Mouse (Mus musculus): Measurements from ENCODE around the gene Mymx. TPM values are rescaled to one million over a fixed set of nuclear protein-coding genes. Genes with fewer than 3 reads are reported as not detected.

The Mymx gene
- polyA plus RNA-seq, 1 experiment from 2014 or later: 4.8 TPM

- Histone ChIP-seq H3K27ac (ENCODE audit: low read depth, low read length) (no peak overlapping the region), H3K4me3 (ENCODE audit: low read depth, low read length) (no peak overlapping the region), H3K4me1 (ENCODE audit: control insufficient read depth, insufficient read depth, low read length) (peaks cover 9% of the 10 kb centered on the region; the same call in 1 of the 2 replicates), H3K27me3 (ENCODE audit: control insufficient read depth, insufficient read depth, low read length) (no peaks in the 10 kb centered on the region), H3K9ac (ENCODE audit: low read length) (no peak overlapping the region), H3K4me2 (ENCODE audit: low read depth) (no peak overlapping the region), H3K36me3 (ENCODE audit: control insufficient read depth, insufficient read depth, low read length) (no peaks in the 10 kb centered on the region), H3K9me3 (ENCODE audit: control insufficient read depth, low read length) (no peaks in the 10 kb centered on the region)
- DNase-seq (ENCODE audit: low spot score): no peak
- no peak for ATAC-seq (ENCODE audit: insufficient read depth, low FRiP score, low TSS enrichment)
- WGBS: 91% methylated on average over 6 of the region's 6 CpGs
Measured at GRCm38 (mm10) chr17:45617655-45618054, 15.8 kb upstream of the Mymx start.

DNA sequence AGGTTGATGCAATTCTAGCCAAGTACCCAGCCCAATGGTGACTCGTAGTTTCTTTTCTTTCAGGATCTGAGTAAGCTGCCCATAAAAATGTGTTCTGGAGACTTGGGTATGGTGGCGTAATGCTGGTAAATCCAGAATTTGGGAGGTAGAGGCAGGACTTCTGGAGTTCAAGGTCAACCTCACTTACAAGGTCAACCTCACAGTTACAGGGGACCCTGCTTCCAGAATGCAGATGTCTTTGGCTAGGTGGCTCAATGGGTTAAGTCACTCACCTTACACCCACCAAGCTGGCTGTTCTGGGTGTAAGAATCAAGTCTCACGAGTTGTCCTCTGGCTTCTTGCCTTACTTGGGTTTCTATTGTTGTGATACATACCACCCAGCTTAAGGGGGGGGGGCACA lies 14.8 kb upstream of the Mymx start:
- WGBS: 88% methylated on average over 3 of the region's 3 CpGs
- Histone ChIP-seq H3K27ac (ENCODE audit: low read depth, low read length) (no peak overlapping the region), H3K36me3 (ENCODE audit: control insufficient read depth, insufficient read depth, low read length) (no peaks in the 10 kb centered on the region), H3K27me3 (ENCODE audit: control insufficient read depth, insufficient read depth, low read length) (no peaks in the 10 kb centered on the region), H3K9me3 (ENCODE audit: control insufficient read depth, low read length) (no peaks in the 10 kb centered on the region), H3K4me3 (ENCODE audit: low read depth, low read length) (no peak overlapping the region), H3K4me1 (ENCODE audit: control insufficient read depth, insufficient read depth, low read length) (peaks cover 9% of the 10 kb centered on the region; the same call in 1 of the 2 replicates), H3K9ac (ENCODE audit: low read length) (no peak overlapping the region), H3K4me2 (ENCODE audit: low read depth) (no peak overlapping the region)
- DNase-seq (ENCODE audit: low spot score): no peak
- no peak for ATAC-seq (ENCODE audit: insufficient read depth, low FRiP score, low TSS enrichment)

DNA sequence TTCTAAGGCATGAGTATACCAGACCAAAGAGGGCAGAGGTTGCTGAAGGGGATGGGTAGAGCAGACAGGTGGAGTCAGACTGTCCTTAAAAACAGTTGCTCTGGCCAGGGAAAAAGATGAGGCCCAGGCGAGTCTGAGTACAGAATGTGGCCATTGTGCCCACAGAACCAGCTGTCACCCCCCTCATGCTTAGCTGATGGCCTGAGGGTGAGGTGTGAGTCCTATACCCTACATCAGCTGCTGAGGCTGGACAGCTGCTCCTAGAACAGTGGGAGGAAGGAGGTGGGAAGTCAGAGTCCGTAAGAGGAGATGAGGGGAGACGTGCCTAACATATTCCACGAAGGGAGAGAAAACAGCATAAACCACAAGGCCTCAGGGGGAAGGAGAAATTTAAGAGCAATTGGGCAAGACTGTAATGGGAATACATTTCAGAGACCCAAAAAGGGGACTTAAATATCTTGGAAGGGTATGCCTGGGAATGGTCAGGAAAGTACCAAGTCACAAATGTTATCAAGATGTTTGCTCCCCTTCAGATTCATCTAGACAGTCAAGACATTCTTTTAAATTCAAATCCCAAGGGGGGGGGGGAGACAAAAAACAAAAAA lies 14.2 kb upstream of the Mymx start:
- 67% methylated on average over 4 of the region's 4 CpGs for WGBS
- H3K27ac ChIP-seq (ENCODE audit: low read depth, low read length): no peak overlapping the region
- no peak for DNase-seq (ENCODE audit: low spot score)
- no peak overlapping the region for H3K9ac ChIP-seq (ENCODE audit: low read length)
- H3K36me3 ChIP-seq (ENCODE audit: control insufficient read depth, insufficient read depth, low read length): no peaks in the 10 kb centered on the region
- ATAC-seq (ENCODE audit: insufficient read depth, low FRiP score, low TSS enrichment): no peak
- H3K9me3 ChIP-seq (ENCODE audit: control insufficient read depth, low read length): no peaks in the 10 kb centered on the region
- H3K4me1 ChIP-seq (ENCODE audit: control insufficient read depth, insufficient read depth, low read length): peaks cover 9% of the 10 kb centered on the region; the same call in 1 of the 2 replicates
- no peak overlapping the region for H3K4me3 ChIP-seq (ENCODE audit: low read depth, low read length)
- no peaks in the 10 kb centered on the region for H3K27me3 ChIP-seq (ENCODE audit: control insufficient read depth, insufficient read depth, low read length)
- H3K4me2 ChIP-seq (ENCODE audit: low read depth): no peak overlapping the region

DNA sequence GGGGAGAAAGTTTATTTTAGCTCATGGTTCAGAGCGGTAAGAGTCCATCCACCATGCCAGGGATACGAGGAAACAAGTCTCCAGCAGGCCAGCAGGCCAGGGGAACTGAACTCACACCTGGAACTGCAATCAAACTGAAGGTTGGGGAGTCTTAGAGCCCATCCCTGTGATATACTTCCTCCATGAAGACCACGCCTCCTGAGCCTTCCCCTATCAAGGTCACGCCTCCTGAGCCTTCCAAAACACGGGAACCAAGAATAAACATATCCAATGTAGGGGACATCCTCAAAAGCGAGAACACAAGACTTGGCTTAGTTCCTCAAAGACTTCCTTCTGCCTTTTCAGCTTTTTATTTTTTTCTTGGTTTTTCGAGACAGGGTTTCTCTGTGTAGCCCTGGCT lies 11.0 kb upstream of the Mymx start:
- DNase-seq (ENCODE audit: low spot score) (no peak), ATAC-seq (ENCODE audit: insufficient read depth, low FRiP score, low TSS enrichment) (no peak)
- WGBS: 87% methylated on average over 7 of the region's 7 CpGs
- Histone ChIP-seq H3K9ac (ENCODE audit: low read length) (no peak overlapping the region), H3K36me3 (ENCODE audit: control insufficient read depth, insufficient read depth, low read length) (no peaks in the 10 kb centered on the region), H3K9me3 (ENCODE audit: control insufficient read depth, low read length) (no peaks in the 10 kb centered on the region), H3K4me3 (ENCODE audit: low read depth, low read length) (no peak overlapping the region), H3K27me3 (ENCODE audit: control insufficient read depth, insufficient read depth, low read length) (no peaks in the 10 kb centered on the region), H3K27ac (ENCODE audit: low read depth, low read length) (no peak overlapping the region), H3K4me1 (ENCODE audit: control insufficient read depth, insufficient read depth, low read length) (no peaks in the 10 kb centered on the region), H3K4me2 (ENCODE audit: low read depth) (no peak overlapping the region)

GRCm38 (mm10) chr17:45612008-45612407 lies 10.1 kb upstream of the Mymx start:
- no peak for DNase-seq (ENCODE audit: low spot score)
- Histone ChIP-seq H3K27ac (ENCODE audit: low read depth, low read length) (no peak overlapping the region), H3K4me3 (ENCODE audit: low read depth, low read length) (no peak overlapping the region), H3K4me2 (ENCODE audit: low read depth) (no peak overlapping the region), H3K9ac (ENCODE audit: low read length) (no peak overlapping the region), H3K27me3 (ENCODE audit: control insufficient read depth, insufficient read depth, low read length) (no peaks in the 10 kb centered on the region), H3K36me3 (ENCODE audit: control insufficient read depth, insufficient read depth, low read length) (no peaks in the 10 kb centered on the region), H3K4me1 (ENCODE audit: control insufficient read depth, insufficient read depth, low read length) (no peaks in the 10 kb centered on the region), H3K9me3 (ENCODE audit: control insufficient read depth, low read length) (no peaks in the 10 kb centered on the region)
- WGBS: 84% methylated on average over 8 of the region's 8 CpGs
- ATAC-seq (ENCODE audit: insufficient read depth, low FRiP score, low TSS enrichment): no peak

- Histone ChIP-seq H3K9me3 (ENCODE audit: control insufficient read depth, low read length) (no peaks in the 10 kb centered on the region), H3K4me3 (ENCODE audit: low read depth, low read length) (no peak overlapping the region), H3K36me3 (ENCODE audit: control insufficient read depth, insufficient read depth, low read length) (no peaks in the 10 kb centered on the region), H3K9ac (ENCODE audit: low read length) (no peak overlapping the region), H3K4me1 (ENCODE audit: control insufficient read depth, insufficient read depth, low read length) (no peaks in the 10 kb centered on the region), H3K27me3 (ENCODE audit: control insufficient read depth, insufficient read depth, low read length) (no peaks in the 10 kb centered on the region), H3K27ac (ENCODE audit: low read depth, low read length) (no peak overlapping the region), H3K4me2 (ENCODE audit: low read depth) (no peak overlapping the region)
- DNase-seq (ENCODE audit: low spot score): no peak
- ATAC-seq (ENCODE audit: insufficient read depth, low FRiP score, low TSS enrichment): no peak
- WGBS: 48% methylated on average over 5 of the region's 5 CpGs
Measured at GRCm38 (mm10) chr17:45610144-45610866, 8.4 kb upstream of the Mymx start.

- Histone ChIP-seq H3K4me1 (ENCODE audit: control insufficient read depth, insufficient read depth, low read length) (no peaks in the 10 kb centered on the region), H3K4me3 (ENCODE audit: low read depth, low read length) (no peak overlapping the region), H3K27ac (ENCODE audit: low read depth, low read length) (no peak overlapping the region), H3K9me3 (ENCODE audit: control insufficient read depth, low read length) (no peaks in the 10 kb centered on the region), H3K36me3 (ENCODE audit: control insufficient read depth, insufficient read depth, low read length) (no peaks in the 10 kb centered on the region), H3K4me2 (ENCODE audit: low read depth) (no peak overlapping the region), H3K9ac (ENCODE audit: low read length) (no peak overlapping the region), H3K27me3 (ENCODE audit: control insufficient read depth, insufficient read depth, low read length) (no peaks in the 10 kb centered on the region)
- ATAC-seq (ENCODE audit: insufficient read depth, low FRiP score, low TSS enrichment) (no peak), DNase-seq (ENCODE audit: low spot score) (no peak)
- 92% methylated on average over 4 of the region's 4 CpGs for WGBS
Measured at GRCm38 (mm10) chr17:45608396-45608795, 6.5 kb upstream of the Mymx start.

DNA sequence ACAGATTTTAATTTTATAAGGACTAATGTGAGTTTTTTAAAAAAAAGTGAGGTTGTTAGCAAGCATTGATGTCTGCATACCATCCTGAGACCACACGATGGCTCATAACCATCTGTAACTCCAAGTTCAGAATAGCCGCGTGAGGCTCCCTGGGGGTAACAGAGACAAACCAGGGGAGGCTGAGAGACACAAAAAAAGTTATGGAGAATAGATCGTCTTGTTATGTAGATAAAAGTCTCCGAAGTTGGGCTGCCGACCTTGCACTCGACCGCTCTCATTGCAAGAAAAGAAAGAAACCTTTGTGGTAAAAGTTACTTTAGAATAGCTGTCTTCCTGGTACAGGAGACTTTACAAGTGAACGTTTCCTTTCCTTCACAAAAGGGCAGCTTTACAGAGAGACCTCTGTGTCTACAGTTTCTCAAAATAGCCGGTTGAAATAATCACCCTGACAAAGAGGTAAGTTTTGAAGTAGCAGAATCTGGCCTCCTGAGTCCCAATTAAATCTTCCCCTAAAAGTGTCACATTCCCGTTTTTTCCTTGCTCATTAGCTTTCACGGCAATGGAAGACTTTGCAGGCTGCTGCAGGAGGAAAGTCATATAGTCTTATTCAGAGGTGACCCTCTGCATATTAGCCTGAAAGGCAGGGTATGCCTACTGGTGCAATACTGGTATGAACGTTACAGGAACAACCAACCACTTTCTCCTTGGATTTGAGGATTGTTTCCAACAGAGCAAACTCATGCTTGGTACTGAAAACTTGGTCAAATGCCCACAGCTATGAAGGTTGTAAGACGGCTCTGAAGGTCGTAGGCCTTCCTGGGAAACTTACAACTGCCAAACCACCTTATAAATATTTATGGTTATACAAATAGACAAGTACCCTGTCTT lies 5.3 kb upstream of the Mymx start:
- Histone ChIP-seq H3K27ac (ENCODE audit: low read depth, low read length) (no peak overlapping the region), H3K9ac (ENCODE audit: low read length) (no peak overlapping the region), H3K9me3 (ENCODE audit: control insufficient read depth, low read length) (no peaks in the 10 kb centered on the region), H3K4me2 (ENCODE audit: low read depth) (no peak overlapping the region), H3K36me3 (ENCODE audit: control insufficient read depth, insufficient read depth, low read length) (no peaks in the 10 kb centered on the region), H3K27me3 (ENCODE audit: control insufficient read depth, insufficient read depth, low read length) (no peaks in the 10 kb centered on the region; the same call in 1 of the 2 replicates), H3K4me1 (ENCODE audit: control insufficient read depth, insufficient read depth, low read length) (no peaks in the 10 kb centered on the region), H3K4me3 (ENCODE audit: low read depth, low read length) (no peak overlapping the region)
- WGBS: 82% methylated on average over 15 of the region's 15 CpGs
- ATAC-seq (ENCODE audit: insufficient read depth, low FRiP score, low TSS enrichment): no peak
- DNase-seq (ENCODE audit: low spot score): no peak
